Mouse (Mus musculus) CH12.LX (cell line): Measurements from ENCODE around the gene Rimkla. TPM values are rescaled to one million over a fixed set of nuclear protein-coding genes. Genes with fewer than 3 reads are reported as not detected.

Experiments used
- DNase-seq: peaks from one replicate; pipeline ENCODE4 v3.0.0-alpha.2; 2013; ENCODE audit errors: extremely low read depth
- H3K27ac ChIP-seq: 2 replicates; pipeline ENCODE4 v1.5.1; 2012; ENCODE audit warnings: low read depth, mild to moderate bottlenecking, control low read depth, moderate library complexity; ENCODE audit not compliant: insufficient read depth
- H3K27me3 ChIP-seq: replicated peaks from 2 replicates; pipeline ENCODE3; 2012; ENCODE audit warnings: inconsistent platforms
- H3K36me3 ChIP-seq, 2 experiments: replicated peaks in 1 of 2; 2 replicates each; pipeline versions ENCODE3 to v1.6.1; 2012; ENCODE audit warnings: inconsistent platforms in 1 of 2, low read length in 1 of 2, mild to moderate bottlenecking in 1 of 2, mixed read lengths in 1 of 2, moderate library complexity in 1 of 2; ENCODE audit not compliant: control insufficient read depth in 1 of 2, insufficient read depth in 1 of 2
- H3K4me1 ChIP-seq, 2 experiments: 2 replicates each; pipeline ENCODE4 v1.6.1; 2012; ENCODE audit warnings: inconsistent platforms in 1 of 2, moderate library complexity in 1 of 2; ENCODE audit not compliant: insufficient read depth in 2 of 2, control insufficient read depth in 1 of 2
- H3K4me2 ChIP-seq: 2 replicates; pipeline ENCODE4 v1.6.1; 2012; ENCODE audit warnings: low read depth, mild to moderate bottlenecking, control low read depth; ENCODE audit not compliant: poor library complexity, insufficient read depth, severe bottlenecking
- H3K4me3 ChIP-seq, 3 experiments: fragments of 150-350 bp in 1 of 3; sonication (generic) in 1 of 3; replicated peaks in 1 of 3; 2 replicates each; pipeline versions ENCODE3 to v1.5.1; 2011 to 2012; ENCODE audit warnings: low read depth in 2 of 3, low read length in 2 of 3, mild to moderate bottlenecking in 2 of 3, moderate library complexity in 2 of 3, control low read depth in 1 of 3, improper control_type of control experiment in 1 of 3, inconsistent platforms in 1 of 3, mixed read lengths in 1 of 3; ENCODE audit not compliant: poor library complexity in 1 of 3
- H3K79me2 ChIP-seq: replicated peaks from 2 replicates; pipeline ENCODE4 v1.6.1; 2012; ENCODE audit warnings: mild to moderate bottlenecking, moderate library complexity; ENCODE audit not compliant: control insufficient read depth, poor library complexity, insufficient read depth, severe bottlenecking; ENCODE audit errors: extremely low read depth
- H3K9ac ChIP-seq: 2 replicates; pipeline ENCODE4 v1.6.1; 2012; ENCODE audit warnings: low read depth, mild to moderate bottlenecking, control low read depth, moderate library complexity; ENCODE audit not compliant: insufficient read depth
- H3K9me3 ChIP-seq: replicated peaks from 2 replicates; pipeline ENCODE3; 2012; ENCODE audit warnings: low read length, inconsistent platforms, mixed read lengths
- BHLHE40 ChIP-seq: IDR thresholded peaks from 2 replicates; pipeline ENCODE4 v1.6.1; 2011; ENCODE audit warnings: mild to moderate bottlenecking, low read depth, low read length, improper control_type of control experiment
- CHD1 ChIP-seq: IDR thresholded peaks from 2 replicates; pipeline ENCODE4 v1.6.1; 2012; ENCODE audit warnings: low read depth, low read length, improper control_type of control experiment, inconsistent platforms
- ELF1 ChIP-seq: IDR thresholded peaks from 2 replicates; pipeline ENCODE4 v1.6.1; 2014; ENCODE audit warnings: low read depth, mild to moderate bottlenecking, inconsistent platforms, low read length, improper control_type of control experiment
- EP300 ChIP-seq: IDR thresholded peaks from 2 replicates; pipeline ENCODE4 v1.6.1; 2011; ENCODE audit warnings: low read length, improper control_type of control experiment
- ETS1 ChIP-seq: conservative IDR thresholded peaks from 2 replicates; pipeline ENCODE4 v1.6.1; 2012; ENCODE audit warnings: low read depth, mild to moderate bottlenecking, inconsistent platforms, low read length, improper control_type of control experiment, moderate library complexity
- HCFC1 ChIP-seq: IDR thresholded peaks from 2 replicates; pipeline ENCODE4 v1.6.1; 2012; ENCODE audit warnings: low read depth, mild to moderate bottlenecking, inconsistent platforms, low read length, improper control_type of control experiment
- IRF4 ChIP-seq: IDR thresholded peaks from 2 replicates; pipeline ENCODE4 v1.6.1; 2014; ENCODE audit warnings: low read depth, mild to moderate bottlenecking, inconsistent platforms, low read length, improper control_type of control experiment
- JUN ChIP-seq: IDR thresholded peaks from 2 replicates; pipeline ENCODE4 v1.6.1; 2011; ENCODE audit warnings: low read depth, mild to moderate bottlenecking, low read length, improper control_type of control experiment, moderate library complexity; ENCODE audit not compliant: insufficient read depth
- JUND ChIP-seq: conservative IDR thresholded peaks from 2 replicates; pipeline ENCODE4 v1.6.1; 2011; ENCODE audit warnings: low read depth, low read length, improper control_type of control experiment
- KAT2A ChIP-seq: IDR thresholded peaks from 2 replicates; pipeline ENCODE4 v1.6.1; 2012; ENCODE audit warnings: low read length, improper control_type of control experiment, inconsistent platforms; ENCODE audit not compliant: insufficient replicate concordance
- MAFK ChIP-seq: IDR thresholded peaks from 2 replicates; pipeline ENCODE4 v1.6.1; 2011; ENCODE audit warnings: low read length, improper control_type of control experiment; ENCODE audit not compliant: insufficient replicate concordance
- MAX ChIP-seq: IDR thresholded peaks from 2 replicates; pipeline ENCODE4 v1.6.1; 2011; ENCODE audit warnings: low read length, improper control_type of control experiment
- MAZ ChIP-seq: IDR thresholded peaks from 2 replicates; pipeline ENCODE4 v1.6.1; 2012; ENCODE audit warnings: low read depth, mild to moderate bottlenecking, inconsistent platforms, low read length, improper control_type of control experiment, moderate library complexity
- MEF2A ChIP-seq: IDR thresholded peaks from 2 replicates; pipeline ENCODE4 v1.6.1; 2014; ENCODE audit warnings: low read depth, mild to moderate bottlenecking, inconsistent platforms, low read length, improper control_type of control experiment, borderline replicate concordance
- MXI1 ChIP-seq: IDR thresholded peaks from 2 replicates; pipeline ENCODE4 v1.6.1; 2011; ENCODE audit warnings: mild to moderate bottlenecking, low read depth, low read length, improper control_type of control experiment
- NELFE ChIP-seq: IDR thresholded peaks from 2 replicates; pipeline ENCODE4 v1.6.1; 2011; ENCODE audit warnings: low read depth, low read length, improper control_type of control experiment
- NRF1 ChIP-seq: IDR thresholded peaks from 2 replicates; pipeline ENCODE4 v1.6.1; 2014; ENCODE audit warnings: low read depth, mild to moderate bottlenecking, inconsistent platforms, low read length, improper control_type of control experiment, moderate library complexity
- PAX5 ChIP-seq: IDR thresholded peaks from 2 replicates; pipeline ENCODE4 v1.6.1; 2012; ENCODE audit warnings: low read length, inconsistent platforms, mixed read lengths
- POLR2A ChIP-seq: IDR thresholded peaks from 2 replicates; pipeline ENCODE4 v1.6.1; 2011; ENCODE audit warnings: low read depth, mild to moderate bottlenecking, improper control_type of control experiment, low read length
- POLR2AphosphoS2 ChIP-seq: IDR thresholded peaks from 2 replicates; pipeline ENCODE4 v1.6.1; 2011; ENCODE audit warnings: low read depth, low read length, improper control_type of control experiment
- RAD21 ChIP-seq: IDR thresholded peaks from 2 replicates; pipeline ENCODE4 v1.6.1; 2011; ENCODE audit warnings: low read depth, mild to moderate bottlenecking, low read length, improper control_type of control experiment, moderate library complexity
- RCOR1 ChIP-seq: conservative IDR thresholded peaks from 2 replicates; pipeline ENCODE4 v1.6.1; 2012; ENCODE audit warnings: low read depth, mild to moderate bottlenecking, inconsistent platforms, low read length, improper control_type of control experiment
- UBTF ChIP-seq: IDR thresholded peaks from 2 replicates; pipeline ENCODE4 v1.6.1; 2012; ENCODE audit warnings: low read depth, mild to moderate bottlenecking, inconsistent platforms, low read length, improper control_type of control experiment, moderate library complexity
- USF1 ChIP-seq: IDR thresholded peaks from 2 replicates; pipeline ENCODE4 v1.6.1; 2014; ENCODE audit warnings: low read depth, mild to moderate bottlenecking, inconsistent platforms, low read length, improper control_type of control experiment
- ZKSCAN1 ChIP-seq: IDR thresholded peaks from 2 replicates; pipeline ENCODE4 v1.6.1; 2012; ENCODE audit warnings: low read depth, inconsistent platforms, low read length, improper control_type of control experiment, borderline replicate concordance
- ZNF384 ChIP-seq: IDR thresholded peaks from 2 replicates; pipeline ENCODE4 v1.6.1; 2012; ENCODE audit warnings: low read depth, low read length, improper control_type of control experiment, inconsistent platforms
- dilution Hi-C: fragments of 300-500 bp; cut with MboI; formaldehyde crosslinking; loops from 2 replicates; pipeline ENCODE4 v1.14.3; 2020; ENCODE audit warnings: low sequenced_read_pairs; ENCODE audit not compliant: extremely low pct_unique_long_range_greater_than_20kb, extremely low pct_ligation_motif_present
- in situ Hi-C: fragments of 300-500 bp; cut with MboI; formaldehyde crosslinking; loops from 3 replicates; pipeline ENCODE4 v1.14.3; 2019; ENCODE audit warnings: low sequenced_read_pairs, low pct_ligation_motif_present, low pct_unique_long_range_greater_than_20kb, mixed read lengths
- polyA plus RNA-seq: library from polyadenylated mRNA; unstranded; fragments of >175 nt; gene quantifications from 2 replicates; pipeline ENCODE4 v1.2.1, GENCODE M21; 2012; ENCODE audit warnings: low read depth; ENCODE audit not compliant: insufficient read length
- total RNA-seq, 2 experiments: library from RNA; depleted of rRNA; stranded (reverse); fragments of 300-350 nt in 1 of 2; fragments of >200 nt in 1 of 2; gene quantifications; 2 replicates each; pipeline ENCODE4 v1.2.3; 2012 to 2014

Gene Rimkla
- total and polyA plus RNA-seq, 3 experiments: 0.48 to 0.84 (median 0.59) TPM

GRCm38 (mm10) chr4:119526329-119526845 lies 34.0 kb upstream of the Rimkla start:
- in situ Hi-C loops (no loop called here), dilution Hi-C loops (no loop called here)
- no peak overlapping the region for H3K4me2 ChIP-seq
- no peaks in the 10 kb centered on the region for H3K79me2 ChIP-seq
- no peak overlapping the region for H3K9ac ChIP-seq
- no peaks in the 10 kb centered on the region for H3K27me3 ChIP-seq
- H3K4me1 ChIP-seq: peaks cover 0 to 9% of the 10 kb centered on the region in 2 experiments; a peak in 1 of 4 replicates
- H3K36me3 ChIP-seq: no peaks in the 10 kb centered on the region
- no peaks in the 10 kb centered on the region for H3K9me3 ChIP-seq
- no peak for DNase-seq
- TF ChIP-seq NELFE: no peak
- no peak for TF ChIP-seq JUN
- no peak for TF ChIP-seq POLR2AphosphoS2
- TF ChIP-seq IRF4: no peak
- TF ChIP-seq ZKSCAN1: no peak
- TF ChIP-seq EP300: no peak
- no peak for TF ChIP-seq MAFK
- no peak for TF ChIP-seq BHLHE40
- no peak for TF ChIP-seq MEF2A
- TF ChIP-seq HCFC1: no peak
- no peak for TF ChIP-seq PAX5
- TF ChIP-seq POLR2A: no peak
- no peak for TF ChIP-seq KAT2A
- H3K27ac ChIP-seq: no peak overlapping the region
- no peak overlapping the region for H3K4me3 ChIP-seq

GRCm38 (mm10) chr4:119524466-119524865 lies 32.0 kb upstream of the Rimkla start:
- Histone ChIP-seq H3K27ac (no peak overlapping the region), H3K27me3 (no peaks in the 10 kb centered on the region), H3K4me3 (no peak overlapping the region), H3K36me3 (no peaks in the 10 kb centered on the region), H3K9ac (no peak overlapping the region), H3K79me2 (no peaks in the 10 kb centered on the region), H3K9me3 (no peaks in the 10 kb centered on the region), H3K4me2 (no peak overlapping the region), H3K4me1 (peaks cover 2 to 3% of the 10 kb centered on the region in 2 experiments; a peak in 1 of 4 replicates)
- in situ Hi-C loops: no loop called here
- dilution Hi-C loops: no loop called here
- DNase-seq: no peak
- no peak for TF ChIP-seq ZNF384
- TF ChIP-seq BHLHE40: no peak
- no peak for TF ChIP-seq USF1
- no peak for TF ChIP-seq JUND
- TF ChIP-seq MAX: no peak
- TF ChIP-seq PAX5: no peak
- no peak for TF ChIP-seq RAD21
- TF ChIP-seq ETS1: no peak
- no peak for TF ChIP-seq NRF1
- no peak for TF ChIP-seq UBTF
- no peak for TF ChIP-seq HCFC1
- TF ChIP-seq MXI1: no peak
- TF ChIP-seq CHD1: no peak
- no peak for TF ChIP-seq RCOR1
- TF ChIP-seq MAZ: no peak
- TF ChIP-seq POLR2A: no peak
- TF ChIP-seq ELF1: no peak
